Mouse (Mus musculus): ENCODE data around the gene Matn1.
A peak's percentile ranks its signal among the peaks of the same experiment; 100 is the strongest.

Gene Matn1

GRCm38 (mm10) chr4:130944112-130944511 lies at the start of gene Matn1:
TSS of gene Matn1 (plus strand) at chr4:130944385.
- no peak for DNase-seq

GRCm38 (mm10) chr4:130895701-130896100 lies 48.5 kb upstream of the Matn1 start:
- DNase-seq, result no peak

GRCm38 (mm10) chr4:130896372-130896771 lies 47.8 kb upstream of the Matn1 start:
- peak; percentile 60 for DNase-seq

- DNase-seq, result no peak
These were observed 44.8 kb upstream of the Matn1 start for GRCm38 (mm10) chr4:130899383-130899781.

- no peak for DNase-seq
These were observed 44.3 kb upstream of the Matn1 start for GRCm38 (mm10) chr4:130899782-130900427.

- no peak for DNase-seq
These were observed 43.4 kb upstream of the Matn1 start for GRCm38 (mm10) chr4:130900746-130901145.

GRCm38 (mm10) chr4:130902289-130902781 lies 41.9 kb upstream of the Matn1 start:
- no peak for DNase-seq

- no peak for DNase-seq
These were observed 39.2 kb upstream of the Matn1 start for GRCm38 (mm10) chr4:130905025-130905424.

GRCm38 (mm10) chr4:130905882-130906281 lies 38.3 kb upstream of the Matn1 start:
- no peak for DNase-seq

GRCm38 (mm10) chr4:130906296-130906695 lies 37.9 kb upstream of the Matn1 start:
- DNase-seq, result no peak

- DNase-seq, result no peak
These were observed 36.8 kb upstream of the Matn1 start for GRCm38 (mm10) chr4:130907200-130908069.

GRCm38 (mm10) chr4:130908133-130908532 lies 36.1 kb upstream of the Matn1 start:
- DNase-seq, result no peak

GRCm38 (mm10) chr4:130909167-130909874 lies 34.9 kb upstream of the Matn1 start:
- DNase-seq, result no peak

- DNase-seq, result no peak
These were observed 33.5 kb upstream of the Matn1 start for GRCm38 (mm10) chr4:130910666-130911065.

GRCm38 (mm10) chr4:130912626-130913025 lies 31.6 kb upstream of the Matn1 start:
- no peak for DNase-seq

- peak; percentile 37 for DNase-seq
These were observed 31.1 kb upstream of the Matn1 start, which contains the start of gene Laptm5 for GRCm38 (mm10) chr4:130913077-130913476. TSS of gene Laptm5 (plus strand) at chr4:130913125.

- DNase-seq, result no peak
These were observed 30.7 kb upstream of the Matn1 start for GRCm38 (mm10) chr4:130913511-130913910.

- DNase-seq, result no peak
These were observed 30.2 kb upstream of the Matn1 start for GRCm38 (mm10) chr4:130914011-130914410.

- DNase-seq, result no peak
These were observed 29.7 kb upstream of the Matn1 start for GRCm38 (mm10) chr4:130914527-130914926.

GRCm38 (mm10) chr4:130915006-130915667 lies 29.0 kb upstream of the Matn1 start:
- DNase-seq, result no peak

GRCm38 (mm10) chr4:130915668-130916035 lies 28.5 kb upstream of the Matn1 start:
- DNase-seq, result no peak

GRCm38 (mm10) chr4:130916639-130917038 lies 27.5 kb upstream of the Matn1 start:
- DNase-seq, result no peak

- no peak for DNase-seq
These were observed 26.6 kb upstream of the Matn1 start for GRCm38 (mm10) chr4:130917564-130917963.

Data from lung, postnatal 14 days (tissue).